Mouse (Mus musculus): ENCODE measurements around the gene Igsf9.

Gene Igsf9

DNA sequence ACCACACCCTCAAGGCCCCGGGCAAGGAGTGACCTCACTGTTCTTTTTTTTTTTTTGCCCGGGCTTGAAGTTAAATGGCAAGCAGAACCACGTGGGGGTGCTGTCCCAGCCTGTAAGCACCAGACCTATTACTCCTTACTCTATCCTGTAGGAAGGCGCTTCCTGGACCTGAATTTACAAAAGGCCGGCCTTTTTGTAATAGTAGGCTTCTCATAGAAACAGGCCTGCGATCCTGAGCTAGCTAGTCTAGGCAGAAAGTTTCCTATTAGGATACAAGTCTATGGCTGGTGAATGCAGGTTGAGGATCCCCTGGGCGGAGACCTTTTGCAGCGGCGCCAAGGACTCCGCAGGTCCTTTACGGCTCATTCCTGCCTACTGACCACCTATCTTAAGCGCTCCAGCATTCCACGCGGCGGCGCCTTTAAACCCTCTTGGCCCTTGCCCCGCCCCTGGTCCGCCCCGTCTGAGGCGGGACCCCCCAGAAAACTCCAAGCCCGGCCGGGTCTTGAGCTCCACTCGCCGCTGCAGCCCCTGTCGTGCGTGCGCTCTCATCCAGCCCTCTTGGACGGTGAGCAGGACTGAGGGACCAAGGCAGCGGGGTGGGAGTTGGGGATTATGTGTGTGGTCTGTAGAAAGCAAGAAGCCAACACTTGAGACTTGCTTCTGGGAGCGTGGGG lies 18.3 kb downstream of the Igsf9 start, which contains the start of gene Tagln2:
Tagln2 (plus strand) TSS at position 283 of the 677 bp plus-strand sequence.
- DNase-seq = peak; percentile 96

- DNase-seq = peak; percentile 88
Measured at GRCm38 (mm10) chr1:172500451-172501370, 19.1 kb downstream of the Igsf9 start.

GRCm38 (mm10) chr1:172501371-172502144 lies 20.0 kb downstream of the Igsf9 start:
- peak; percentile 96 for DNase-seq

- DNase-seq = peak; percentile 76
Measured at GRCm38 (mm10) chr1:172502145-172503110, 20.8 kb downstream of the Igsf9 start.

DNA sequence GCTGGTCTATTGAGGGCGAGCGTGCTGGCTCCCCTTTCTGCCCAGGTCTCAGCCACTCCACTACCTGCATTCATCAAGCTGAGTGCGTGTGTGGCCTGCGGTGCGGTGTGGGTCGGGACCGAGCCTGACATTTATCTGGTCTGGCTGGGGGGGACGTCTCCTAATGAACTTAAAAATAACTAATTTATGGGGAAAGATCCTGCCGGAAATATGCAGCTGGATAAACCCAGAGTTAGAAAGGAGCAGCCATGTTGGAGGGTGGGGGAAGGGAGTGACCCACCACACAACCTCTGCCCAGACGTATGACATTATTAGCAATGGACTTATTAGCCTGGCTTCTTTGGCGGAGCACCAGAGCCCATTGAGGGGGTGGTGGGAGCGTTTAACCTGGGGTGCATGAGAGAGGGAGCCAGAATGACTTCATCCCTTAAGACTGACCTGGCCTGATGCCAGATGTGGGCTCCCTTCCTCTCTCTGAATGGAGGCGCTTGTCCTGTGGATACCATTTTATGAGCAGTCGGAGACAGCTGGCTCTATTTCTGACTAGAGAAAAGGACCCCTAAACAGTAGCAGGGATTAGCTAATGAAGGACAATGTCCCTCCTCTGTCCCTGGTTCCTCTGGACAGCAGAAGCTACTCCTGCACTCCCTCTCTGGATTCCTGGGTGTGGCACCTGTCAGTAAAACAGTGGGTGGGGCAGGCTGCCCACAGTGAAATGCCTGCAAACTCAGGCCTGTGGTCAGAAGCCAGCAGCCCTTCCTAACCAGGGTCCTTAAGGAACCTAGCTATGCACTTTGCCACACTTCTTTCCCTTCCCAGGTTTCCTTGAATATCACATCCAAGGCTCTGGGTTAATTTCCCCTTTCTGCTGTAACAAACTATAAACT lies 21.8 kb downstream of the Igsf9 start:
- DNase-seq = peak; percentile 79

GRCm38 (mm10) chr1:172504756-172505155 lies 23.2 kb downstream of the Igsf9 start:
- no peak for DNase-seq

DNA sequence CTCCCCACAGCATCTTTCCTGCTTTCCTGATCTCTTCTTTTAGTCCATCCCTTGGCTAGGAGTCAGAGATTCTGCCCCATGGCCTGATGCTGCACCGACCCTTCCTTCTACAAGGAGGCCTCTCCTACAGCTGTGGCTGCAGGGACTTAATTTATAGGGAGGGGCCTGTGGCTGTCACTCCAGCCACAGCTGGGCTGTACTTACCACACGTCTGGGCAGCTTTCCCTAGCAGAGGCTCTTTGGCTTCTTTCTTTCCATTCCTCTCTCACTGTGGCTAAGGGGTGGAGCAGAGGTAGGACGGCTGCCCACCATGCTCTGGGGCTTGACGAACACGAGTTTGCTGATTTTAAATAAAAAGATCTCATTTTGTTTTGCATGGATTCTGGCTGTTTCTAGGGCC lies 25.4 kb downstream of the Igsf9 start:
- DNase-seq = no peak

DNA sequence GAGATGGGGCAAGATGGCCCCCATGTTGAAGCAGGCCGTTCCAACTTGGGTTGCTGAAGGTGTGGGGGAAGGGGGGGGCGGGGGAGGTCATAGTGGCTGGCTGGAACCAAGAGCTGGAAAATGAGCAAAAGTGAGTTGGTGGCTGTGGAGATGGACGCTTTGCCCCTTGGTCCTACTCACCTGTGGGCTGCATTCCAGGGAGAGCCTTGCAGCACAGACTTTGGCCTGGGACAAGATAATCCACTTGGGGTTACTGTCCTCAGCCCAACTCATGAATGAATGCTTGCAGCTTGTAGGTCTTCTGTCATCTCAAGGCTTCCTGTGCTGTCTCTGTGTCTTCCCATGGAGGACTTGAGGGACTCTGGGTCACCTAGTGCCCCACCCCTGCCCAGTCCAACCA lies 26.1 kb downstream of the Igsf9 start:
- no peak for DNase-seq

DNA sequence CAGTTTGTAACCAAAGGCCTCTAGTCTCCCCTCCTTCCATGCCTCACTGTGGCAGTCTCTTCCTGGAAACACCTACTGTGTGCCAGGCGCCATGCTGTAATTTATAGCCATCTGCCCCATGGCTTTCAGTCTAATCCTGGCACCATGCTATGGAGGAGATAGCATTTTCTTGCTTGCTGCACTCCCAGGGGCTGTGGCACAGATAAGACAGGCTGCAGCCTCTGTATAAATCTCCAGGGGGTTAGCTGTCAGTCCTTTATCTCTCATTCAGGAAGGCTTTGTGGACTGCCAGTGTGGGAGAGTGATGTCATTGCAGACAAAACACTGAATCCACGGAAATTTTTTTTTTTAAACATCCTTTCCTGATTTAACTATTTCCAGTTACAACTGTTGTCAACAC lies 26.6 kb downstream of the Igsf9 start:
- no peak for DNase-seq

DNA sequence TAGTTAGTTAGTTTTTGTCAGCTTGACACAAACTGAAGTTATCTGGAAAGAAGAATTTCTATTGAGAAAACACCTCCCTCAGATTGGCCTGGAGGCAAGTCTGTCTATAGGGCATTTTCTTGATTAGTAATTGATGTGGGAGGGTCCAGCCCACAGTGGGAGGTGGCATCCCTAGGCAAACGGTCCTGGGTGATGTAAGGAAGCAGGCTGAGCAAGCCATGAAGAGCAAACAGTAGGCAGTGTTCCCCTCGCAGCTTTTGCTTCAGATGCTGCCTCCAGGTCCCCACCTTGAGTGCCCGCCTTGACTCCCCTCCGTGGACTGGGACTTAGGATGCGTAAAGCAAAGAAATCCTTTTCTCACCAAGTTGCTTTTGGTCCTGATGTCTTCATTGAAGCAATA lies 27.6 kb downstream of the Igsf9 start:
- DNase-seq = no peak

DNA sequence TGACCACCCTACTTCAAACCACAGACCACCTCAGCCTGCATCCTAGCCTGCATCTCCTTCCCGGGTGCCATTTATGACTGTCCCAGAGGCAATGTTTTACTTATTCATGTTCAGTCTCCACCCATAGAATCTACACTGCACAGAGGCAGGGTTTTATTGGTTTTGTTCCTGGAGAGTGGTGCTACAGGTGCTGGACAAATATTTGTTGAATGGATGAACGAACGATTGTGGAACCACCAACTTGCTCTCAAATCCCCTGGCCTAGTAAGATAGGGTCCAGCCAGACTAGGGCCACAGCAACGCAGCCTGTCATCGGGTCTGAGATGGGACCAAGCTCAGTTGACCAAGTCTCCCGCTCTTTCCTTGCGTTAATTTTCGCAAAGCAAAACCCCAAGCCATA lies 28.4 kb downstream of the Igsf9 start:
- DNase-seq = no peak

- DNase-seq = peak; percentile 79
Measured at GRCm38 (mm10) chr1:172510421-172510972, 28.9 kb downstream of the Igsf9 start.

DNA sequence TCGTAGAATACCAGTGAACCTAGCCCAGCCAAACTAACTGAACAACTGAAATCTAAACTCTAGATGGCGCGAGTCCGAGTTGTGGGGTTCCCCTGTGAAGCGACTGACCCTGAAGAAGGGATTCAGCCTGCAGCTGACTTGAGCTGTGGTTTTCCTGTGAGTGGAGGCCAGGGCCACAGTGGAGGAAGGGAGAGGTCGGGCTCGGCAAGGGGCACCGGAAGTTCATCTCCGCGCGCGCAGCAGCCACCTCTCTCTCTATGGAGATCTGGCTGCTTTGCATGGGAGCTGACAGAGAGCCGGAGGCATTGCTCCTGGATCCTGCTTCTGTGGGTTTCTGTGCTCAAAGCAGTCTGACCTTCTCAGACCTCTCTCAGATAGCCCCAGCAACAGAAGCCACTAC lies 31.4 kb downstream of the Igsf9 start:
- peak; percentile 87 for DNase-seq

DNA sequence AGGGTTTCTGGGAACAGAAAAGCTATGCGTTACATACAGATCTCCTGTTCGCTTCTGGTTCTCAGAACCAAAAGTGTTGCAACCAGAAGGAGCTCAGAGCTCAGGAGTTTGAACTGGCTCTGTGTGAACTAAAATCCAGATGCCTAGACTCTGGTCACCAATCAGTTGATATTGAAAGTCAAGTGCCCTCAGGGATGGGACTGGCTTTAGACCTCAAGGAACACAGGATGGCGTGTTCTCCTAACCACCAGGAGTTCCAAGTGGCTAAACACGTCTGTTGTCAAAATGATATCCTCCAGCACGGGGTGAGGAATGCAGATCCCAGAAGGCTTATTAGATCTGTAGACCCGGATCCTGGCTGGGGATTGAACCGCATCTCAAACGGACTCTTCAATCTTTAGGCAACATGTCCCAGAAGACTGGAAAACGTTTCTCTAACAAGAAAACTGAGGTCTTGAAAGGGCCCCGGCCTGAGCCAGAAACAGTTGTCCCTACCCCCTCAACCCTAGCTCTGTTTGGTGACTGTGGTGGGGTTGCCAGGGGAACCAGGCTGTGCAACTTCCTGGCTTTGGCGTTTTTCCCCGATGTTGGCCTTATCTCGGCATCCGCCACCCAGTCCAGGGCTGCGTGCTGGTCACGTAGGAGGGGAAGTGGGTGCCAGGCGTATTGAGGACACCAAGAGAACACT lies 32.1 kb downstream of the Igsf9 start:
- DNase-seq = peak; percentile 93

GRCm38 (mm10) chr1:172514213-172514529 lies 32.6 kb downstream of the Igsf9 start:
- DNase-seq = no peak

DNA sequence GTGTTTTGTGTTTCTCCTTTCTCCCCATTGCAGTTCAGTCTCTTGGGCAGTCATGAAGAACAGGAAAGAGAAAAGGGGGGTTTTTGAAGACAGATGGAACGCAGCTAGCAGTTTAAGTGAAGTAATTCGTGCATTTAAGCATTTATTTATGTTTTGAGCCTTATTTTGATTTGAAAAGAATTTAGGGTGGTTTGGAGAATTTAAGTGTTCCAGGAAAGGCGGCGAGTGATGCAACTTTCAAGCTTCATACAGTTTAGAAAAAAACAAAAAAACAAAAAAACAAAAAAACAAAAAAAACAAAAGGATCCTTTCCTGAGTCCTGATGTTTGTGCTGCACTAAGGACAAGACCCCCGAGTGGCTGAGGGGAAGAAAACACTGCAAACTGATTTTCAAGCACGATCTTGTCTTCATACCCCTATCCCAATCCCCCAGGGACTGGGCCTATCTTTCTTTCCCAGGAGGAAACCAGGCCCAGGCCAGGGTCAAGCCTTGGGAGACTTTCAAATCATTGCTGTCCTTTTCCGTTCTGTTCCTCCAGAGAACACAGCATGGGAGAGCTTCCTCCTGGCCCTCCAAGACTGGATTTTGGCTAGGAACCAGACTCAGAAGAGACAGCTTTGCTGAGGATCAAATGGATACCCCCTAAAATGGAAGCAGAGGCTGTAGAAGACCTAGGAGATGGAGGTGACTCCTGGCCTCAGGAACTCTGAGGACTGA lies 33.1 kb downstream of the Igsf9 start:
- DNase-seq = no peak

- no peak for DNase-seq
Measured at GRCm38 (mm10) chr1:172515396-172515795, 33.8 kb downstream of the Igsf9 start.

DNA sequence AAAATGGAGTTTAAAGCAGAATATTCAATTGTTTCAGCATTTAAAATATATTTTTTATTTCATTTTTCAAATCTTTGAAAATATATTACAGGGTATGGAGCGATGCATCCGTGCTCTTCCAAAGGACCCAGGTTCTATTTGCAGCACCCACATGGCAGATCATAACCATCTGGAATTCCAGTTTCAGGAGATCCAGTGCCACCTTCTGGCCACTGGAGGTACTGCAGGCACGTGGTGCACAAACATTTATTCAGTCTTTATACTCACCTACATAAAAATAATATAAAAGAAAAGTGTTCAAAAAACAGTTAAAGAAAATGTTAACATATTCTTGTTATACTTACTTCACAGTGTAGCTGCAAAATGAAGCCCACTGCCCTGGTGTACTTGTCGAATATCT lies 36.4 kb downstream of the Igsf9 start:
- DNase-seq = no peak

DNA sequence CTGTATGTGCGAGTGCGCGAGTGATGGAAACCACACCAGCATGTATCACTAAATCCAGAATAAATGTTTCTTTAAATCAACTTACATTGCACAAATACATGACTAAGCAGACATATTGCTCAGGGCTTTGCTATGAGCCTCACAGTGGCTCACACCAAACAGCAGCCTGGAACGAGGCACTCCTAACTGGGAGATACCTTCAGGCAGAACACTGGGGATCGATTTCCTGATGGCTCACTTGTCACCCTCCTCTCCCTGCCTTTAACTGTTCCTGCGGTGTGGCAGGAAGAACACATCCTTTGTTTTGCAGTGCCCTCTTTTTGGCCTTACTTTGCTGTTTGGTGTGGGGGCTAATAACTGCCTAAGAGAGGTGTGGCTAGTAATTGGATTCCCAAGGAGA lies 38.1 kb downstream of the Igsf9 start:
- DNase-seq = no peak
